17 mouse cellular contexts compared by ENCODE assay signal in genomic region chr8:9418856-9419800, GRCm38 (mm10).
DNase-seq lines count a peak whose midpoint lies in the region; ATAC-seq and TF ChIP-seq lines count a peak whose summit lies in the region.
"Had no signal": no experiment of that assay in that cellular context is flagged by ENCODE, and none has a peak within 500 bp of the region (broad histone marks: within the 10 kb centered on the region; RNA-seq: fewer than 3 reads in every experiment).

No protein-coding gene starts in this region.

- no peak overlapping the region for H3K4me3 ChIP-seq in cerebellum, adult 2 months (replicated peaks; ENCODE audit: insufficient read depth, low read depth, low read length)
- H3K4me3 ChIP-seq in lung, embryonic 15.5 days = no peak overlapping the region
- no peak overlapping the region for H3K4me3 ChIP-seq in neural tube, embryonic 15.5 days (replicated peaks)
- H3K4me3 ChIP-seq: forebrain, embryonic 12.5 days; heart, embryonic 15.5 days; layer of hippocampus, adult 2 months had no signal

- no peaks in the 10 kb centered on the region for H3K36me3 ChIP-seq in lung, embryonic 15.5 days
- no peaks in the 10 kb centered on the region for H3K36me3 ChIP-seq in neural tube, embryonic 15.5 days
- H3K36me3 ChIP-seq: forebrain, embryonic 12.5 days; heart, embryonic 15.5 days had no signal

- ATAC-seq in lung, embryonic 15.5 days (ENCODE audit: borderline replicate concordance, extremely low read depth, low FRiP score, low TSS enrichment) = peak; percentile 78
- no peak for ATAC-seq in neural tube, embryonic 15.5 days (ENCODE audit: low FRiP score)
- ATAC-seq: Patski had no signal

- TF ChIP-seq POLR2A in cerebellum, adult 2 months (IDR thresholded peaks at IDR 0.05; ENCODE audit: borderline replicate concordance, insufficient read depth, low read length) = no peak

- no peaks in the 10 kb centered on the region for H3K9me3 ChIP-seq in lung, embryonic 15.5 days
- H3K9me3 ChIP-seq in neural tube, embryonic 15.5 days (replicated peaks) = no peaks in the 10 kb centered on the region
- H3K9me3 ChIP-seq: forebrain, embryonic 12.5 days; heart, embryonic 15.5 days had no signal

- no peaks in the 10 kb centered on the region for H3K27me3 ChIP-seq in cerebellum, adult 2 months (ENCODE audit: control insufficient read depth, insufficient read depth, low read length)
- no peaks in the 10 kb centered on the region for H3K27me3 ChIP-seq in lung, embryonic 15.5 days
- no peaks in the 10 kb centered on the region for H3K27me3 ChIP-seq in neural tube, embryonic 15.5 days (replicated peaks)
- H3K27me3 ChIP-seq: forebrain, embryonic 12.5 days; heart, embryonic 15.5 days had no signal

- no peak for TF ChIP-seq CTCF in cerebellum, adult 2 months (IDR thresholded peaks at IDR 0.05; ENCODE audit: borderline replicate concordance, insufficient read depth, low read depth, low read length)

- H3K4me2 ChIP-seq in lung, embryonic 15.5 days = no peak overlapping the region
- H3K4me2 ChIP-seq in neural tube, embryonic 15.5 days = no peak overlapping the region
- H3K4me2 ChIP-seq: forebrain, embryonic 12.5 days; heart, embryonic 15.5 days had no signal

- no peak overlapping the region for H3K27ac ChIP-seq in cerebellum, adult 2 months (ENCODE audit: insufficient read depth, low read length)
- 0 out of 2 replicates have a peak overlapping the region, but pooled peaks have one; percentile 54 for H3K27ac ChIP-seq in lung, embryonic 15.5 days
- no peak overlapping the region for H3K27ac ChIP-seq in neural tube, embryonic 15.5 days (replicated peaks)
- H3K27ac ChIP-seq: forebrain, embryonic 12.5 days; heart, embryonic 15.5 days; layer of hippocampus, adult 2 months had no signal

- no peak overlapping the region for H3K9ac ChIP-seq in lung, embryonic 15.5 days
- no peak overlapping the region for H3K9ac ChIP-seq in neural tube, embryonic 15.5 days (replicated peaks)
- H3K9ac ChIP-seq: forebrain, embryonic 12.5 days; heart, embryonic 15.5 days had no signal

- H3K4me1 ChIP-seq in cerebellum, adult 2 months (ENCODE audit: control insufficient read depth, insufficient read depth, low read length) = peaks cover 3% of the 10 kb centered on the region
- H3K4me1 ChIP-seq in lung, embryonic 15.5 days = no peaks in the 10 kb centered on the region
- H3K4me1 ChIP-seq in neural tube, embryonic 15.5 days = peaks cover 6% of the 10 kb centered on the region; the same call in 1 of the 2 replicates
- H3K4me1 ChIP-seq: forebrain, embryonic 12.5 days had no signal

- DNase-seq in cerebellum, adult 2 months = peak; percentile 30 to 50
- DNase-seq in cerebellum, adult 11 months = no peak
- peak; percentile 14 to 20 for DNase-seq in lung, adult 18-20 months
- DNase-seq in lung, postnatal 10 days = no peak
- DNase-seq in gastrocnemius, adult 18-20 months (ENCODE audit: low spot score) = no peak
- no peak for DNase-seq in ovary, postnatal 10 days (ENCODE audit: low spot score)
- DNase-seq: B cell, adult 2 months; embryo, embryonic 11 days; heart, adult 18-20 months; right cerebral cortex, adult 18-20 months; spleen, adult 18-20 months had no signal

- WGBS in cerebellum, adult 2 months = 55% methylated on average over 10 of the region's 10 CpGs
- 41% methylated on average over 10 of the region's 10 CpGs for WGBS in lung, embryonic 15.5 days
- WGBS in neural tube, embryonic 15.5 days = 78% methylated on average over 10 of the region's 10 CpGs

Comparison
In these comparisons a context has a peak if more than half of its experiments do, and no peak if none do; other contexts are left out.
1. DNase-seq: peak in cerebellum, adult 2 months (2 of 2) and lung, adult 18-20 months (2 of 2); none in cerebellum, adult 11 months (single experiment), lung, postnatal 10 days (single experiment), gastrocnemius, adult 18-20 months (single experiment) and ovary, postnatal 10 days (single experiment).